Mouse (Mus musculus) cerebellum, adult 2 months (tissue): ENCODE measurements around the gene P2ry14. TPM values are rescaled to one million over a fixed set of nuclear protein-coding genes. Genes with fewer than 3 reads are reported as not detected.
"Not testable (repeated sequence)": the region's sequence is repeated elsewhere in the genome, so short reads cannot be mapped to it uniquely, and the experiment has no call there.

Experiments
- DNase-seq, 2 experiments: peaks; one replicate each; pipeline ENCODE4 v3.0.0; 2021
- H3K27ac ChIP-seq: fragments of 200-500 bp; 2 replicates; pipeline ENCODE4 v1.5.1; 2012; ENCODE audit warnings: low read length, control low read depth, inconsistent platforms; ENCODE audit not compliant: insufficient read depth
- H3K27me3 ChIP-seq: fragments of 200-500 bp; 2 replicates; pipeline ENCODE4 v1.6.1; 2012; ENCODE audit warnings: inconsistent platforms, mild to moderate bottlenecking, low read length, moderate library complexity; ENCODE audit not compliant: control insufficient read depth, insufficient read depth
- H3K4me1 ChIP-seq: fragments of 200-500 bp; 2 replicates; pipeline ENCODE4 v1.6.1; 2011; ENCODE audit warnings: low read length; ENCODE audit not compliant: control insufficient read depth, insufficient read depth
- H3K4me3 ChIP-seq: fragments of 200-500 bp; replicated peaks from 2 replicates; pipeline ENCODE3; 2011; ENCODE audit warnings: mild to moderate bottlenecking, low read depth, low read length, control low read depth; ENCODE audit not compliant: insufficient read depth
- CTCF ChIP-seq: fragments of 200-500 bp; IDR thresholded peaks from 2 replicates; pipeline ENCODE4 v1.5.1; 2011; ENCODE audit warnings: low read depth, mild to moderate bottlenecking, control low read depth, low read length, moderate library complexity, borderline replicate concordance; ENCODE audit not compliant: insufficient read depth
- POLR2A ChIP-seq: fragments of 200-500 bp; IDR thresholded peaks from 2 replicates; pipeline ENCODE4 v1.6.1; 2011; ENCODE audit warnings: low read length, control low read depth, borderline replicate concordance; ENCODE audit not compliant: insufficient read depth
- WGBS: fragments of 180-500 bp; shearing (Covaris S2); methylation state at CpG from one replicate; pipeline ENCODE4 v1.1.7; 2018; 5-methylcytosine and 5-hydroxymethylcytosine counted together
- polyA plus RNA-seq: library from polyadenylated mRNA; depleted of rRNA; stranded (reverse); fragments of >200 nt; gene quantifications from 2 replicates; pipeline ENCODE4 v1.2.3, GENCODE M21; 2012

The P2ry14 gene
- polyA plus RNA-seq, 1 experiment, result 4.2 TPM

DNA sequence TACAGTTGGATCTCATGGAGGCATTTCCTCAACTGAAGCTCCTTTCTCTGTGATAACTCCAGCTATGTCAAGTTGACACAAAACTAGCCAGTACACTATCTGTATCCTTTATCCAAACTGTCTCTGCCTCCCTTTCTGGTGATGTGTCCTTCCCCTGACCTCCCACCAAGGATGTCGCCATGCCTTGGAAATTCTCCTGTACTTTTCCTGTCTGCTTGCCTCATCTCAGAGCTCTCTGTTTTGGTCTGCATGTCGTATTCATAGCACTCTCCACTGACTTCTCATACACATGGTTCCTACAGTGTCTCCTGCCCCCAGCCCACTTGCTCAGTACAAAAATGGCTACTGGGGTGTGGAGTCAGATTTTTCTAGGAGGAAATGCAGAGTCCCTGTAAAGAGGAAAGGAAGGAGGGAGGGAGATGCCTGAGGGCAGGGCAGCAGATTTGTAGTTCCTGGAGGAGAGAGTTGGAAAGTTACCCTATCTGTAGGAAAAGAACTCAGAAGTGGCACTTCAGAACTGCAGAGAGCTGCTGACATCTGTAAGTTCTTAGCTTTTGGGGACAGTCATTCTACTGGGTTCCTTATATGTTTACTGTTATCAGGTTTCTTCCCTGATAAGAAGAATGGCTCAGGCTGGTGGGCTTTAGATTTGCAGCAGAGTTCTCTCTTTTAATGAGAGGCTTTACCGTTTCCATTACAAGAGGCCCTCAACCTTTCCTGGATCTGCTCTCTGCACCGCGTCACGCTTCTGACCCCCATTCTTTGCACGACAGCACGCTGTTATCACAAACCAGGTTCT, 11.7 kb downstream of the P2ry14 start:
- WGBS, result 91% methylated on average over 8 of the region's 8 CpGs

DNA sequence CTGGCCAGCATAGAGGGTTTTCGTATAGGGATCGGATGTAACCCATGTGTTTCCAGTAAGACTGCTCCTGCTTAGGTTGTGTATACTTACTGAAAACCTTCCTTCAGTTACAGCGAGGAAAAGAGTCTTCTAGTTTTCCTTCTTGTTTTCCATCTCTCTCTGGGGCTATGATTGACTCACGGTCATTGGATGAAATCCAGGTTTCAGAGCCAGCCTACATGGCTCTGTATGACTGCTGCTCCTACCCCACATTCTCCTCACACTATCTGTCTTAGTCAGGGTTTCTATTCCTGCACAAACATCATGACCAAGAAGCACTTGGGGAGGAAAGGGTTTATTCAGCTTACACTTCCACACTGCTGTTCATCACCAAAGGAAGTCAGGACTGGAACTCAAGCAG, 12.5 kb downstream of the P2ry14 start:
- H3K27me3 ChIP-seq, H3K27ac ChIP-seq, H3K4me3 ChIP-seq, DNase-seq, H3K4me1 ChIP-seq: not testable (repeated sequence)
- WGBS, result 78% methylated on average over 4 of the region's 4 CpGs

More for the DNA sequence above, 11.7 kb downstream of the P2ry14 start:
- H3K4me3 ChIP-seq, result no peak overlapping the region
- H3K27ac ChIP-seq, result no peak overlapping the region
- H3K4me1 ChIP-seq, result peaks cover 4% of the 10 kb centered on the region
- no peak for TF ChIP-seq CTCF
- TF ChIP-seq POLR2A, result no peak
- H3K27me3 ChIP-seq, result no peaks in the 10 kb centered on the region
- no peak for DNase-seq

DNA sequence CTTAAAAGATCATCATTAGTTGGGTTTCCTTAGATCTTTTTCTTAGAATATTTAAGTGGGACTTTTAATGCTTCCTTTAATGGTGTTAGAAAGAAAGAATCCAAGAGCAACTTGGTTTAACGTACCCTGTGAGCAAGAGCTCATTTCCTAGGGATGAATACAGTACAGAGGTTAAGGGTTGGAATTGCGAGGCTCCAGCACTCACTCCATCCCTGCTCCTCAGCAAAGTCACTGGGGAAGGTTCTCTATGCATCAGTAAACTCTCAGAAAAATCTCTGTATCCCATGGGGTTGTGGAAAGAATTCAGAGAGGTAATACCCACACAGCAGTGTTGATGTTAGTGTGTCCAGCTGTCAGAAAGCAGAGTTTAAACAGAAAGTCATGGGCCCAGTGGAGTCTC, 13.3 kb downstream of the P2ry14 start:
- DNase-seq, result no peak
- H3K4me3 ChIP-seq, result no peak overlapping the region
- no peaks in the 10 kb centered on the region for H3K27me3 ChIP-seq
- 89% methylated on average over 2 of the region's 2 CpGs for WGBS
- peaks cover 2% of the 10 kb centered on the region; the same call in 1 of the 2 replicates for H3K4me1 ChIP-seq
- no peak overlapping the region for H3K27ac ChIP-seq
- TF ChIP-seq CTCF, result no peak

DNA sequence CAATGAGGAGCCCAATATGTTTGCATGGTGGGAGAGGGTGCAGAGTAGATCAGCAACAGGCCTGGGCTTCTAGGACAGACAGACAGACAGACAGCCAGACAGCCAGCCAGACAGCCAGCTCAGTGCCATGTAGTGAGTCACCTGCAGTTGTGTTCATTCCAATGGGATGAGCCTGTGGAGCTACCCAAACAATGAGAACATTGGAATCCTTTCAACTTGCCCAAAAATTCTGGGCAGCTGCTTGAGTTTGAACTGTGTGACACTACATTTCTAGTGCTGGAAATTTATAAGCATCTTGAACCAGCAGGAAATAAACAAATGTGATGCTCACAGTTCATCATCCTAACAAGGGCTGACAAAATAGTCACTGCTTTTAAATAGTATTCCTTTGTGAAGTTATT, 13.8 kb downstream of the P2ry14 start:
- DNase-seq, result no peak
- no peak for TF ChIP-seq POLR2A
- no peak for TF ChIP-seq CTCF

DNA sequence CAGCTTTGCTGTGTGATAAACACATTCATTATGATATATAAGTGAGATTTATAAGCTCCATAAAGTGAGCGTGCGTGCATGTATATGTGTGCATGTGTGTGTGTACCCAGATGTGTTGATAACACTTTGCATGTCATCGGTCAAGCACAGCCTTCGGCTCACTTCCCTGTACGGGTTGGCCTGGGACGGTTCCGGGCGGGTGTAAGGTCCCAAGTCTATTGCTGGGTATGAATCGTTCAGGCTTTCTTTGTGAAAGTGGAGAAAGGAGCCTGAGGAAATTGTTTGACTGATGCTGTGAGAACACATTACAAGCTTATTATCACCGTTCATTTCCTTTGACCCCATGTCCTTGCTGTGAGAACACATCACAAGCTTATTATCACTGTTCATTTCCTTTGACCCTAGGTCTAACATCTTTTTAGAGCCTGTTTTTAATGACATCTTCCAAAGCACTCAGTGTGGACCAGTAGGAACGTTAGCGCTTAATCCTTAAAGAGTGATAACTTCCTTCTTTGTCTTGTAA, 14.4 kb downstream of the P2ry14 start:
- DNase-seq, result no peak
- TF ChIP-seq CTCF (no peak), POLR2A (no peak)
- no peak overlapping the region for H3K4me3 ChIP-seq
- H3K27ac ChIP-seq, result no peak overlapping the region
- 90% methylated on average over 12 of the region's 12 CpGs for WGBS
- peaks cover 2% of the 10 kb centered on the region; the same call in 1 of the 2 replicates for H3K4me1 ChIP-seq
- no peaks in the 10 kb centered on the region for H3K27me3 ChIP-seq

More for the DNA sequence above, 13.8 kb downstream of the P2ry14 start:
- H3K4me3 ChIP-seq, result no peak overlapping the region
- H3K27me3 ChIP-seq, result no peaks in the 10 kb centered on the region
- H3K27ac ChIP-seq, result no peak overlapping the region
- peaks cover 2% of the 10 kb centered on the region; the same call in 1 of the 2 replicates for H3K4me1 ChIP-seq

DNA sequence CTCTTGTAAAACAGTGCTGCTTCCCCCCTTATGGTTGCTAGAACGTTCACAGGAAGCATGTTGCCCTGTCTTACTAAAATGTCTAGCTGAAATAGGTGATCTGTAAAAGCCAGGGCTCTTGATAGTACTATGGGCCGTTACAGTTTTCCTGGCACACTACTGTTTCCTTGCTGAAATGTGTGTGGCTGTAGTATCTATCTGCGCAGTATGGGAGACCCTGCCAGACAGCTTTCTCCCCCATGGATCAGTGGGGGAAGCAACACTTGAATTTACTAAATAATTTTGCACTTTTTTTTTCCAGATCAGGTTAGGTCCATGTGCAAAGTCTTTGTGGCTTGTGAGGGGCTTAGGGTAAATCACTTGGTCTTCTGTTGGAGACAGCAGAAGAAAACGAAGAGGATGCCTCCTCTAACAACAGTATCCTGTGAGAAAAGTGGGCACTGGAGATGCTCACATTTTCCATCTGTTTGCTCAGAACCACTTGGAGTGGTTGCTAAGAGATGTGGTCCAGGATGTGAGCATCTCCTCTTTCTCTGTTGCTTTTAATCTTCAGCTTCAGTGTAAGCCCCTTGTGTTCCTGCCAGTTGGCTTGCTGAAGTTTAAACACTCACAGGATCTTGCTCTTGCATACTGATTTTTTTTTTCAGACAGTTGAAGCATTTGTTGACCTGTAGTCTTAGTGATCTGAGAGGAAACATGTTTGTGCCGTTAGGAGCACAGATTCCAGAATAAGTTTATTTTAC, 17.3 kb downstream of the P2ry14 start:
- Histone ChIP-seq H3K4me3 (no peak overlapping the region), H3K27ac (no peak overlapping the region), H3K4me1 (peaks cover 2% of the 10 kb centered on the region; the same call in 1 of the 2 replicates), H3K27me3 (no peaks in the 10 kb centered on the region; the same call in 1 of the 2 replicates)
- DNase-seq, result no peak
- WGBS, result 62% methylated on average over 5 of the region's 5 CpGs
- TF ChIP-seq POLR2A (no peak), CTCF (no peak)

DNA sequence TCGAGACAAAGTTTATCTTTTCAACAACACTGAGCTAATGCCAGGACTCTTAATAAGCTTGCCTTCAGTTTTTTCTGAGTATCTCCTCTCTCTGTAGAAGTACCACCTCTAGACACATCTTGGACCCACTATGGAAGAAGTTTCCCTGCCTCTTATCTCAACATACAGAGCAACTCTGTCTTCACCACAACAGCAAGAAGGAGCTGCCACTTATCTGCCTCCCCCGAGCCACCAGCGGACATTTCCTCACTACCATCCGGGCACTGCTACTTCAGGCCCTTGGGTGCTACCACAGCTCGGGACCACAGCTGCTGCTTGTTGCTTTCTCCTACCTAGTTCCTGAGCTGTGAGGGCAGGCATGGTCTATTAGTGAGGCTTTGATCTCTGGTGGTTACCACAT, 20.2 kb downstream of the P2ry14 start:
- H3K4me1 ChIP-seq, result no peaks in the 10 kb centered on the region
- 87% methylated on average over 5 of the region's 5 CpGs for WGBS
- no peak for TF ChIP-seq POLR2A
- TF ChIP-seq CTCF, result no peak
- no peak overlapping the region for H3K4me3 ChIP-seq
- no peak overlapping the region for H3K27ac ChIP-seq
- H3K27me3 ChIP-seq, result no peaks in the 10 kb centered on the region; the same call in 1 of the 2 replicates
- DNase-seq, result no peak

DNA sequence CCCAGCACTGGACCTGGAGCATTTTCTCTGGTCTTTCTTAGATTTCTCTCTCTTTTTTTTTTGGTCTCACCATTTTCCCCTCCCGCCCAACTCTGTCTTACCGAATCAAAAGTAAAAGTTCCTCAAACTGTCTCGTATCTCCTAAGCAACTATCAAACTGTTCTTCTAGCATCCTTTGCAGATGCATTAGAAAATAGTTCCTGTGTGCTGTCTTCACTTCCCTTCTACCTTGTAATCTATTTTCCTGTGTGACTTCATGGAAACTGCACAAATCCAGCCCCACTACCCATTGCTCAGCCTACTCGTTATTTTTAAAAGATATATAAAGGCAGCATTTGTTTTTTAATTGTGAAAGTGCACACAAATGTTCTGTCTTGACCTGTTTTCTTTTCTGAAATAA, 21.5 kb downstream of the P2ry14 start:
- Histone ChIP-seq H3K4me1 (no peaks in the 10 kb centered on the region), H3K4me3 (no peak overlapping the region), H3K27ac (no peak overlapping the region), H3K27me3 (no peaks in the 10 kb centered on the region; the same call in 1 of the 2 replicates)
- WGBS, result 86% methylated on average over 4 of the region's 4 CpGs
- TF ChIP-seq CTCF, result no peak
- TF ChIP-seq POLR2A, result no peak
- no peak for DNase-seq
